Mouse (Mus musculus) CH12.LX (cell line): ENCODE data around the gene Ttc17.

ENCODE experiments used
- BHLHE40 ChIP-seq: IDR thresholded peaks from 2 replicates; pipeline ENCODE4 v1.6.1; 2011; ENCODE audit warnings: mild to moderate bottlenecking, low read depth, low read length, improper control_type of control experiment
- CHD2 ChIP-seq: IDR thresholded peaks from 2 replicates; pipeline ENCODE4 v1.6.1; 2011; ENCODE audit warnings: low read length, improper control_type of control experiment
- CTCF ChIP-seq, 2 experiments: IDR thresholded peaks in 1 of 2; conservative IDR thresholded peaks in 1 of 2; 2 replicates each; pipeline ENCODE4 v1.5.1; 2011 to 2012; ENCODE audit warnings: low read depth in 2 of 2, low read length in 2 of 2, improper control_type of control experiment in 1 of 2, inconsistent platforms in 1 of 2, mild to moderate bottlenecking in 1 of 2, moderate library complexity in 1 of 2
- E2F4 ChIP-seq: IDR thresholded peaks from 2 replicates; pipeline ENCODE4 v1.6.1; 2011; ENCODE audit warnings: low read depth, low read length, improper control_type of control experiment; ENCODE audit not compliant: insufficient replicate concordance
- EP300 ChIP-seq: IDR thresholded peaks from 2 replicates; pipeline ENCODE4 v1.6.1; 2011; ENCODE audit warnings: low read length, improper control_type of control experiment
- MAFK ChIP-seq: IDR thresholded peaks from 2 replicates; pipeline ENCODE4 v1.6.1; 2011; ENCODE audit warnings: low read length, improper control_type of control experiment; ENCODE audit not compliant: insufficient replicate concordance
- POLR2A ChIP-seq: IDR thresholded peaks from 2 replicates; pipeline ENCODE4 v1.6.1; 2011; ENCODE audit warnings: low read depth, mild to moderate bottlenecking, improper control_type of control experiment, low read length
- RAD21 ChIP-seq: IDR thresholded peaks from 2 replicates; pipeline ENCODE4 v1.6.1; 2011; ENCODE audit warnings: low read depth, mild to moderate bottlenecking, low read length, improper control_type of control experiment, moderate library complexity
- TBP ChIP-seq: conservative IDR thresholded peaks from 2 replicates; pipeline ENCODE4 v1.6.1; 2011; ENCODE audit warnings: low read depth, low read length, improper control_type of control experiment

GRCm38 (mm10) chr2:94381057-94381647 is 25.3 kb downstream of the Ttc17 start:
- TF ChIP-seq E2F4, result no peak
- no peak for TF ChIP-seq CTCF (conservative IDR thresholded peaks at IDR 0.05 in 1 of 2, IDR thresholded peaks at IDR 0.05 in 1 of 2; ENCODE audit: low read depth in 2 of 2, low read length in 2 of 2)
- no peak for TF ChIP-seq POLR2A
- no peak for TF ChIP-seq CHD2
- no peak for TF ChIP-seq BHLHE40
- TF ChIP-seq EP300, result no peak
- TF ChIP-seq RAD21, result no peak
- no peak for TF ChIP-seq MAFK
- TF ChIP-seq TBP, result no peak
